Mouse (Mus musculus) ES-CJ7 (cell line): ENCODE results near the gene Otud7a.
"Not testable (repeated sequence)": the region's sequence is repeated elsewhere in the genome, so short reads cannot be mapped to it uniquely, and the experiment has no call there.

Source experiments
- DNase-seq: peaks from one replicate; pipeline ENCODE4 v3.0.0; 2011; ENCODE audit warnings: low read depth, low spot score

The Otud7a gene

DNA sequence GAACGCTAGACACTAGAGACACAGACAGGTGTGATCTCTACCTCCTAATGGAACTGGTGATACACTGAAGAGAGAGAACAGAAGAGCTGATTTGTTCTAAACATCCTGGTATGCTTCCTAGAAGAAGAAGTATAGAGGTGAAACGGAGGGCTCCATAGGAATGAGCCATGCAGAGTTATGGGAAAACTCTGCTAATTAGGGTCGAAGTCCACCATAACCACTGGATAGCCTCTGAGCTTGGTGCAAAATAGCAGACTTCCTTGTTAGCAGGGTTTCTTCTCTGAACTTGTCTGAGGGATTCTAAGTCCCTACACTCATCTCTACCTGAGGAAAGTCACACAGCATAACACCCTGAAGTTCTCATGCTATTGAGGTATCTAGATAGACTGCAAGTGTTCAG is 114.4 kb downstream of the Otud7a start:
- DNase-seq: no peak

DNA sequence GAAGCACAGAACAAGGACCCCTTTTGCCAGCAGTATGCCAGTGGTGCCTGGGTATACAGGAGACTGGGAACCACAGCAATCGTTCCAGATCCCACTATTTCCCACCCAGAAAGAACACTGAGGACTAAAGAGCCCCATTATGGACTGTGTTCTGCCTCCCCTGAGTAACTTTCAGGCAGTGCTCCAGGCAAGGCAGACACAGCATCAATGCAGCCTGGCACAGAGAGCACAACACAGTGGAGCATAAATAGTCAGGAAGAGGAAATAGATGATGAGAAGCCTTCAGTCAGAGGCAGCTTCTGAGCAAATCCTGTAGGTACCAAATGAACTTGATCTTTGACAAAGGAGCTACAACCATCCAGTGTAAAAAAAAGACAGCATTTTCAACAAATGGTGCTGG is 115.1 kb downstream of the Otud7a start:
- no peak for DNase-seq

DNA sequence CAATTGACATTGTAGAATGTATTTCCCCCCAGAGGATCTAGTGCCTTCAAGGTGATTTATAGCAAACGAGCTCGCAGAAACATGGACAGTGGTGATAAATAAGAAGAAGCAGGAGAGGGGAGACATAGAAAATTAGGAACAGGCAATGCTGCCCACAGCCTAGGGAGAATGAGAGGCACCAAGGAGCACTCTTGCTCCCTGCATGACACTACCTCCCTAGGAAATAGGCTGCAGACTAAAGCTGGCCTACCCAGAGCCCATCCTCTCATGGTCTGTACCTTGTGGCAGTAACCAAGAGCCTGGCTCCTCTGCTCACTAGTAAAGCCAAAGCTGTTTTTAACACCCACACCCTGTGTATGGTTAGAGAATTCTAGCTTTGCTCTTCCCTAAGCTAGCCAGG is 138.8 kb downstream of the Otud7a start:
- no peak for DNase-seq

DNA sequence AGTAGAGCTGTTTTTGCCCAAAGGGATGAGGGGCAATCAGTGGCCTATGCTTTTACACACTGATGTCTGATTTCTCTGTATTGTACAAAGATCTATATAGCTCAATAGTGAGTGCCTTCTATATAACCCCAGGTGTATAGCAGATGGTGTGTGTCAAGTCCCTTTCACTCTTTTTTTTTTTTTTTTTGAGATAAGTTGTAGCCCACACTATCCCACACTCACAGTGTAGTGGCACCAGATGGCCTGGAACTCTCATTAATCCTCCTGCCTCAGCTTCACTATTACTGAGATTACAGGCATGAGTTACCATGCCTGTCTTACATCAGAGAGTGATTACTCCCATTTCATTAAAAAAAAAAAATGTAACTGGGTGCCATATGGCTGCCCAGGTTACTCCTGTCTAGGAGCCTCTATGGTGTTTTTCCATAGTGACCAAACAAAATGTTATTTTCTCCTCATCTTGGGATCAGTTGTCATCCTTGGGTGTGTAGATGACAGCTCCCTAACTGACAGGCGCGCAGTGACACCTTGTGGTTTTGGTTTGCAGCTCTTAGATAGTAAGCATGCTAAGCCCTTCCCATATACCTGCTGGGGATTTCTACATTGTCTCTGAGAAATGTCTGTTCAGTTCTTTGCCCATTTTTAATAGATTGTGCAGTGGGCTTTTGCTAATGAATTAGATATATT is 141.8 kb downstream of the Otud7a start:
- DNase-seq: no peak

DNA sequence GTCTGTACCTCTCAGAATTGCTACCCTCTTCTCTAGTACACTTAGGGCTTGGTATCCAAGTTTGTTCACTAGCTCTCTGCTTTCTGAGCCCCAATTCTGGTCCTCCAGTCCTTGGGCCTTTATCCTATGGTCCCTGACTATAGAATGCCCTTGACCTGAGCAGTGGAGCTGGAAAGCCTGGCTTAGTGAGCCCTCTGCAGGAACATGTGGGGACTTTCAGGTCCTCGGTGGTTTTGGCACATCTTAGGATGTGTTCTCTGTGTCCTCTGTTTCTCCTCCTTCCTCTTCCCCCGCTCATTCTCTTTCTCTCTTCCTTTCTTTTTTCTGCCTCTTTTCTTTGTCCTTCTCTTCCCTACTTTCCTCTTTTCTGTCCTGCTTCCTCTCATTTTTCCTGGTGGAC is 145.8 kb downstream of the Otud7a start:
- no peak for DNase-seq

DNA sequence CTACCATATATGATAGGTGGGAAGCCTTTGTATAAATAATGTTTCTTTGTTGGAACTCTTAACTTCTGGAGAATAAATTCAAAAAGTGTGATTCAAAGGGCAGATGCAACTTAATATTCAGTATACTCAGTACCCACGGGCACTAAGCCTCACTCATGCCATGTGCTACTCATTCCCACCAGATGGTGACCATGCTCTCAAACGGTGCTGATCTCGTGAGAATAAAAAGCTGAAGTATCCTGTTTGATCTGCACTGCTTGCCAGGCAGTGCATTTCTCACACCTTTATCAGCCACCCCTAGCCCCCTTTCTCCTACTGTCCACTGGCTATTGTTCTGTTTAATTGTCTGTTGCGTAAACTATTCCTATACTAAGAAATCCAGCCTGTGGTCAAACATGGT is 146.8 kb downstream of the Otud7a start:
- no peak for DNase-seq

DNA sequence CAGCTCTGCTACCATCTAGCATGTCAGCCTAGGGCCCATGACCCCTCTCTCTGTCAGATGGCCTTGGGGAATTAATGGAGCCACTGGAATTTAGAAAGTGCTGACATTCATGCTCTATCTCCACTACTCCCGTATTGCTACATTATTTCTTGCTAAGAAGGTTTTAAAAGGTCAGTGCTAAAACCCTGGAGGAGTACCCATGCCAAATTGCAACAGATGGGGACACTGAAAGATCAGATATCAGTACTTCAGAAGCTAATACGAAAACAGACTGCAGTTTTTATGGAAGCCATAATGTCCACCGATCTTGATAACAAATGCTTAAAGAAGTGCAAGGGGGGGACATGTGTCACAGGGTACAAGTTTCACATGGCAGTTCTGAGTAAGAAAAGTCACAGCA is 147.5 kb downstream of the Otud7a start:
- DNase-seq: no peak

DNA sequence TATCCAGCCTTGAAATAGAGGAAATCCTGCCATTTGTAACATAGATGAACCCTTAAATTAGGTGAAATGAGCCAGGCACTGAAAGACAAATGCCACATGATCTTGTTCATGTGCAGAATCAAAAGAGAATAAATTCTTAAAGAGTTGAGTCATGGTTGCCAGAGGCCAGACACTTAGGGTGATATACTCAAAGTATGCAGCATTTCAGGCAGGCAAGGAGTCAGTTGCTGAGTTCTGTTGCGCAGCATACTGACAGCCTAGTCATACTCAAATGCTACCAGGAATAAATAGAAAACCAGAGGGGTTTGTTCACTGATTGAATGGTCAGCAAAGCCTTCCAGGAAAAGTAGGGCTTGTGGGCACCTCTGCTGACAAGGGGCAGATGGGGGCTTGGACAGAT is 160.3 kb downstream of the Otud7a start:
- no peak for DNase-seq

DNA sequence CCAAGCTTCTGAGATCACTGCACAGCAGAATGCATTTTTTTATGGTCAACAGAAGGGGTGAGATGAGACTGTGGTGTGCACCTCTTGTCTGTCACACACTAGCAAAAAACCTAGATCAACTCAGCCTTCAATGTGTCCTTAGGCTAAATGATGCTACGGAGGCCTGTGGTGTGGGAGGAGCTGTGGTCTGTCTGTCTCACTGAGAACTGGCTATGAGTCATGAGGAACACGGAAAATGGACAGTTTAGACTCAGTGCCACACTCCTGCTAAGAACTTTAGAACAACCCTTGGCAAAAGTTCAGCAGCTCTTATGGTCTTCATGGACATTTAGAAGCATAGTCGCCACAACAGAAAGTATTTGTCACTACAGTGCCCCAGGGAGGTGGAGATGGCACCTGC is 172.5 kb downstream of the Otud7a start:
- DNase-seq: no peak

DNA sequence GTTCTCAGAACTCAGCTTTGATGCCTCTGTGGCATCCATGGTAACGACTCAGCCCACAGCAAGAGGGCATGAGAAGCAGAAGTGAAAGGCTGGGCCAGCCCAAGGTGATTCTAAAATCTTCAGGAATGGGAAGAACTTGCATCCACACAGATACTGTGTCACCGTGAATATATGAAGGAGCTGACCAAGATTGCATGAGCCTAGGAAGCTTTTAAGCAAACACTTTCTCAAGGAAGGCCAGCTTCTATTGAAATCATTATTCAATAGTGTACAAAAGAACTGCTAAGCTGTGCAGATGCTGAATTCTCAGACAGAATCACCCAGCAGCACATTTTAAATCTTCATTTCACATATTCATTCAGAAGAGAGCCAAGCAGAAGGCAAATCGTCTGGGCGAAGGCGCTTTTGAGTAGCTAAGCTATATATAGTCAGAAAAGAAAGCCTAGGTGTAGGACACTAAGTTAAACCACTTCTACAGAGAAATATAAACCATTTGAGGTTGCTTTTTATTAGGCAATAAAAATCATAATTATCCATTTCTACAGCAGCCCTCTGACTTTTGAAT is 176.3 kb downstream of the Otud7a start:
- DNase-seq: no peak

DNA sequence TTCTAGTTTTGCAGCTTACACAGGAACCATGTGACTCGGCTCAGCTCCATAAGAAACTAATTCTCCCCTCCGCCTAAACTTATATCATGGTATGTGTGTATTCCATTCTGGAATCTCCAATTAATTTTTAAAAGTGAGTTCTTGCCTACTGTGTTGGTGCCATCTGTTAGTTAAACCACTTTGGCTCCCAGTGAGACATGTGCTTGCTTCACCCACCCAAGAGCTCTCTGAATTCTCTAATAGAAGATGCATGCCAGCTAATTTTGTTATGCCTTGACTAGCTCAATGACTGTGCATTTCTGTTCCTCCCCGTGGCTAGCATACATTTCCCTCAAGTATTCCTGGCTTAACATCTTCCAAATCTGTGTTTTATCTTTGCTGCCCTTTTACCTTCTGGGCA is 193.1 kb downstream of the Otud7a start:
- no peak for DNase-seq

DNA sequence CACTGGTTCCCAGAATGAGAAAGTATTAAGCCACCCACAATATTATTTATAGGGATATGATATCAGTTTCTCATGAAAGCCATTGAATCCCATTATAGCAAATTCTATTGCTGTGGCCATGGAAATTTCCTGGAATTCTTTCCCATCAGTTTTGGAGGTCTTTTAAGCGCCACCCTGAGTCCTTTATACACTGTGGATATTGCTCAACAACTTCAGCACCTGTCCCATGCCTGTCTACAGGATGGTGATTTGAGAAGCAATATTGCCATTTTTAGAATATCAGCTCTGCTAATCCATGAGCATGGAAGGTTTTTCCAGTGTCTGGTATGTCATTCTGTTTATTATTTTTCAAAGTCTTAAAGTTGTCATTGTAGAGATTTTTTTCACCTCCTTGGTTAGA is 199.5 kb downstream of the Otud7a start:
- DNase-seq: no peak

DNA sequence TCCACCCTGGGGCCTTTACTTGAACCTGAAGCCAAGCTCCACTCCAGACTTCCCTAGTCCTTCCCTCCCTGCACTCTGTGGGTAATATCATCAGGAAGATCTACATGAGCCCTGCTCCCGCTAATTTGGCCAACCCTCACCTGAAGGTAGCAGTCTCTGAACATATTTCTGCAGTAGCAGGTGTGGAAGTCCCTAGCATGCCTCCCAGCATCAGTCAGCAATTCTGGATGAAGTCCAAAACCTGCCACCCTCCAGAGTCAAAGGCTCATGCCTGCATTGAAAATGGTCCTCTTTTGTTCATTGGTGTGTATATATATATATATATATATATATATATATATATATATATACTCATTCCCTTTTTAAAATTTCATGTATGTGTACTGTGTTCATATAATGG is 202.6 kb downstream of the Otud7a start:
- no peak for DNase-seq

DNA sequence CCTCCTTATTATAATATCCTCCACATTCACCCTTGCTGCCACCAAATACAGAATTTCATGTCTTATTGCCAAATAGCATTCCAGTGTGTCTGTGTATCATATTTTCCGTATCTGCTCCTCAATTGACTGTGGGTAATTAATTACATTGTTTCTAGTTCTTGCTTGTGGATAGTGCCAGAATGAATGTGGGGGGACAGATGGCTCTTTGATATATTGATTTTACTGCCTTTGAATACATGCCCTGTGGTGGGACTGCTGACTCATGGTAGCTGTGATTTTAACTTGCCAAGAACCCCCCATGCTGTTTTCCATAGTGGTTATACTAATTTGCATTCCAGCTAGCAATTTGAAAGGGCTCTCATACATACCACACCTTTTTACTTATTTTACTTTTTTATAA is 215.7 kb downstream of the Otud7a start:
- DNase-seq: no peak

DNA sequence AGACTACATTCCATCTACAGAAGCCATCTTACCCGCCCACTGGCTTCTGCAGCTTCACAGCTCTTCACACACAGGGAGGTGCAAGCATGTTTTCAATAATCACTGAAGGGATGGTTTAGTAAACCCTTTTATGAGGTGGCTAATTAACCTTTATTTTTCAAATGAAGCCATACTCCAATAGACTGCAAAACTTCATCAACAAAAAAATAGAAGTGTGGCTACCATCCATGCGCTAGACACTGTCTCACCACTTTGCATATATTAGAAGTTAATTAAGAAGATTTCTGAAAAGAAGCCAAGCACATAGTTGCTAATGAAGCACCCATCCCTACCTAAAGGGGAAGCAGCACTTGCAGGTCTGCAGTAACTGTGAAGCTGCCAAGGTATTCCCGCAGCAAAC is 218.2 kb downstream of the Otud7a start:
- DNase-seq: no peak

DNA sequence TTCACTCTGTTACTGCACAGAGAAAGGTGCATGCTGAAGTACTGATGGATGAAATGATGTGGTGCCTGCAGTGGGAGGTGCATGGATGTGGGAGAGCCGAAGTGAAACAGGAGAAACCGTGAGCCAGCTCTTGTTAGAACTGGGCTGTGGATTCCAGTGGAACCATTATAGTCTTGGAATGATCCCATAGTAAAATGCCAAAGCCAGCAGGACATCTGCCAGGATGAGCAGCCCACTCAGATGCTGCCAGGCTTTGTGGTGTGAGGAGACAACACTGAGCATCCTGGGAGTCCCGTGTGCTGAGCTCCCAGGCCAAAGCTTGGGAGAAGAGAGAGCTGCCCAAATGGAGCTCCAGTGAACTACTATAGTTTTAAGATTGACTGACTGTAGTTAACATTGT is 220.9 kb downstream of the Otud7a start:
- DNase-seq: no peak

DNA sequence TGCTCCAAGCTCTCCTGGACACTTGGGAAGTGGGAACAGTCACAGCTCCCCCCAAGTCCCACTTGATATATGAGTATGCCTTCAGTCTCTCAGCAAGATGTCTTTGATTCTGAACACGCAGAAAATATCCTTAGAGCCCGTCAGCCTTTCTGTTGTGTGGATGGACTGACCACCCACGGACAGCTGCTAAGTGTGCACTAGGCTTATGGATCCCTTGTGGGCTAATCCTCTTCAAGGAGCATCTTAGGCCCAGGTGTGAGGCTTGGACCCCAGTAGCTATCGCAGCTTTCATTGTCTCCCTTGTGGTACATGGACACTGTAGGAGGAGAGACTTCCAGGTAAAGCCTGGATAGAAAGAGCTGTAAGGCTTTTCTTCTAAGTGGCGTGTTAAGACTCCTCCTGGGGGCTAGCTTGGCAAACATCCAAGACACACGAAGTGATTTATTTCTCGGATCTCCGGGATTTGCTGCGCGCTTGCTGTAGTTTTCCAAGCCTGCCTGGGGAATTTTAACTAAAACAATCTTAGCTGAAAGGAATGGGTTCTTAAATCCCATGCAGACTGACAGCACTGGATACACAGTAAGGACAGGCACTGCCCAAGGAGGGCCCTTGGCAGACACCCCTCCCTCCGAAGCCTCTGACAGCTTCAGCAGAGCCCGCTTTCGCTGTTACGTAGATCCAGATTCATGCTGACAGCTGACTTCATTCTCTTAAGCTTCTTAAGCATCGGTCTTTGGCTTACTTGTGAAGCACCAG is 223.6 kb downstream of the Otud7a start:
- DNase-seq: no peak

DNA sequence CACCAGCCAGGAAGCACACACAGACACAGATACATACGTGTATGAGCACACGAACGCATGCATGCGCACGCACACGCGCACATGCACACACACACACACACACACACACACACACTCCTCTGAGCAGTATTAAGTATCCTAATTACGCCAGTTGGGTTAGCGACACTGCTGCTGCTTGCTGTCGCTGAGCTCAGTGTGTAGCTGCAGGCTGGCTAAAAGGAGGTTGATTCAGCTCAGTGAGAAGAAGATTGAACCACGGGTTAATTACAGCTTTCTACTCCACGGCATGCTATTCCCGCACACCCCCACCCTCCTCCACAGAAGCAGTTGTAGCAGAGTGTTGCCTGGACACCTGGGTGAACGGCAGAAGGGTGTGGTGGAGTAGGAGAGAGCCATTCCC is 224.4 kb downstream of the Otud7a start:
- DNase-seq: no peak

DNA sequence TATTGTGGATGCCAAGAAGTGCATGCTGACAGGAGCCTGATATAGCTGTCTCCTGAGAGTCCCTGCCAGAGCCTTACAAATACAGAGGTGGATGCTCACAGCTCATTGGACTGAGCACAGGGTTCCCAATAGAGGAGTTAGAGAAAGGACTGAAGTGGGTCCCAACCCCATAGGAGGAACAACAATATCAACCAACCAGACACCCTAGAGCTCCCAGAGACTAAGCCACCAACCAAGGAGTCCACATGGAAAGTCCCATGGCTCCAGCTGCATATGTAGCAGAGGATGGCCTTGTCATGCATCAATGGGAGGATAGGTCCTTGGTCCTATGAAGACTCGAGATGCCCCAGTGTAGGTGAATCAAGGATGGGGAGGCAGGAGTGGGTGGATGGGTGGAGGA is 226.4 kb downstream of the Otud7a start:
- not testable (repeated sequence) for DNase-seq

DNA sequence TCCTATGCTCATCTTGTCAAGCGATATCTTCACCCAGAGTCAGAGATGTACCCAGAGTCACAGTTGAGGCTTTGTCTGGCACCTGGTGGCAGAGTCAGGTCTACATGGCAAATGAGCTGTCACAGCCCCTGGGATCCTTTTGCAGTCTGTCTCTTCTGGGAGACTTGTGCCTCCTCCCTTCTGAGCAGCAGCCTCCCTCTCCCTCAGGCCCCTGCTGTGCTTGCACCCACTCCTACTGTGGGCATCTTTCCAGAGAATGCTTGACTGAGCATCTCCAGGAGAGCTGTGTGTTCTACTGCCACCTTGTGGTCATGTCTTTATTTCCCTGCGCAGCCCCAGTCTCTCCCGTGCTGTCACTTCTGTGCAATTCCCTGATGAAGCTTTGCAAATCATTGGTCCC is 227.4 kb downstream of the Otud7a start:
- DNase-seq: peak; percentile 58

DNA sequence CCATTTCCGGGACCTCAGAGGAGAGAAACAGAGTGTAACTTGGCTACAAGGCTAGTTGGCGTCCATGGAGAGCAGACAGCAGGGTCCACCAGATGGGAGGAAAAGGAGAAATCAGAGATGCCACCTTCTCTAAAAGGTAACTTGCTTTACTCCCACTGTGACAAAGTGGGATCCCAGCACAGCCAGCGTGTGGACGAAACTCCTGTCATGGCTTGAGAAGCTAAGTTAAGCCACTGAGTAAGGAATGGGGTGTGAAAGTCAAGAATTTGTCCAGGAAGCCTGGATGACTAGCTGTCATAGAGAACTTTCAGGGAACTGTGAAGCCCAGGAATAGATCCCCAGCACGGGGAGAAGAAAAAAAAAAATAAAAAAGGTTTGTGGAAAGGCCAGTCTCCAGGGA is 232.1 kb downstream of the Otud7a start:
- DNase-seq: no peak

DNA sequence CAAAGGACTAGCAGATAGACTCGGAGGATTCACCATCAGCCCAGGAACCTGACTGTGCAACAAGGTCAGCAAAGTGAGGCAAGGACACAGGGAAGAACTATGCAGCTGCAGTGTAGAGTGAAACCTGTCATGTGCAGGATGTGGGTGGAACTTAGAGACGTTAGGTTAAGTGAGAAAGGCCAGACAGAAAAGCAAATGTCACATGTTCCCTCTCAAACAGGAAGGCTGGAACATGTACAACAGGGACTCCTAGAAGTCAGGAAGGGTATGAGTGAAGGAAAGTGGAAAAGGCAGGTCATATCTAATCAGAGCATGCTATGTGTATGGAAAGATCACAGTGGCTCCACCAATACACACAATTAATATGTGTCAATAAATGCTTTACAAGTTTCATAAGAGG is 232.6 kb downstream of the Otud7a start:
- DNase-seq: no peak

DNA sequence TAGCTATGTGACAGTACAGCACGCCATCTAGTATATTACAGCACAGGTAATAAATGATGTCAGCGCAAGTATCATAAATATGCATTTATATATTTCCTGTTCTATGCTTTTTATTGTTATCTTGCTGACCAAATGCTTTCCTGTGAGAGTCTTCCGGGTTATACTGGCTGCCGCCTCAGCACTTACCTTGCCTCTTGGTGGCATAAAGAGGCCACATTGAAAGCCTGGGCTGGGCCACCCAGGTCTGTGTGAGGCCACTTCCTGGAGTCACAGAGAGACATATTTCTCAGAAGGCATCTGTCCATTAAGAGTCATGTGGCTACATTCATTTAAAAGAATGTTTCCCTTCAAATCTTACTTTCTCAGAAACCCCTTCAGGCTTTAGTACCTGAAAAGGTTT is 242.5 kb downstream of the Otud7a start:
- no peak for DNase-seq
